11 mouse cellular contexts compared by ENCODE assay signal in genomic region chr5:130048786-130049520, GRCm38 (mm10). TPM values are rescaled to one million over a fixed set of nuclear protein-coding genes. Genes with fewer than 3 reads are reported as not detected.
DNase-seq lines count a peak whose midpoint lies in the region; ATAC-seq lines count a peak whose summit lies in the region.
"Had no signal": no experiment of that assay in that cellular context is flagged by ENCODE, and none has a peak within 500 bp of the region (broad histone marks: within the 10 kb centered on the region; RNA-seq: fewer than 3 reads in every experiment).

No protein-coding gene starts in this region.

- H3K9me3 ChIP-seq in kidney, embryonic 16.5 days (ENCODE audit: low read length) = no peaks in the 10 kb centered on the region
- H3K9me3 ChIP-seq: liver, embryonic 15.5 days; neural tube, embryonic 12.5 days had no signal

- intact Hi-C loops in heart, postnatal 10 days (cut with DNase I) = no loop called here
- intact Hi-C loops in left cerebral cortex, postnatal 25 days (cut with DNase I) = no loop called here

- H3K9ac ChIP-seq in kidney, embryonic 16.5 days (replicated peaks; ENCODE audit: low read length) = no peak overlapping the region; the same call in 1 of the 2 replicates
- H3K9ac ChIP-seq: liver, embryonic 15.5 days; neural tube, embryonic 12.5 days had no signal

- peak overlapping the region; percentile 39; the same call in 1 of the 2 replicates for H3K27ac ChIP-seq in kidney, embryonic 16.5 days (ENCODE audit: low read length)
- H3K27ac ChIP-seq: liver, embryonic 15.5 days; neural tube, embryonic 12.5 days had no signal

- no peak overlapping the region for H3K4me2 ChIP-seq in kidney, embryonic 16.5 days (replicated peaks; ENCODE audit: low read depth, low read length)
- H3K4me2 ChIP-seq: liver, embryonic 15.5 days; neural tube, embryonic 12.5 days had no signal

- peak; percentile 39; the same call in 1 of the 2 replicates for ATAC-seq in kidney, embryonic 16.5 days (ENCODE audit: low FRiP score, low TSS enrichment)
- ATAC-seq: inflammation-experienced regulatory T-cells, adult 6 months had no signal

- DNase-seq in kidney, adult 9 months = no peak
- peak; percentile 36 for DNase-seq in gastrocnemius, adult 18-20 months (ENCODE audit: low spot score)
- peak; percentile 70 to 71 for DNase-seq in heart, postnatal 10 days
- DNase-seq in retina, embryonic 14.5 days (ENCODE audit: low spot score) = peak; percentile 25
- DNase-seq in natural killer cell, adult 2 months (ENCODE audit: low spot score in 2 of 2) = no peak
- no peak for DNase-seq in left cerebral cortex, postnatal 25 days (ENCODE audit: low spot score in 2 of 2)
- DNase-seq: thymus, adult 18-20 months had no signal

- H3K4me1 ChIP-seq in kidney, embryonic 16.5 days (ENCODE audit: insufficient read depth, low read length) = no peaks in the 10 kb centered on the region; the same call in 1 of the 2 replicates
- H3K4me1 ChIP-seq: neural tube, embryonic 12.5 days had no signal

- H3K36me3 ChIP-seq in kidney, embryonic 16.5 days (ENCODE audit: insufficient read depth, low read length) = peaks cover 19% of the 10 kb centered on the region

- WGBS in kidney, embryonic 16.5 days = 66% methylated on average over 15 of the region's 15 CpGs

- H3K27me3 ChIP-seq in kidney, embryonic 16.5 days (ENCODE audit: insufficient read depth, low read length) = no peaks in the 10 kb centered on the region
- H3K27me3 ChIP-seq: liver, embryonic 15.5 days; neural tube, embryonic 12.5 days had no signal

- H3K4me3 ChIP-seq in kidney, embryonic 16.5 days (ENCODE audit: low read length) = no peak overlapping the region
- H3K4me3 ChIP-seq: liver, embryonic 15.5 days; neural tube, embryonic 12.5 days had no signal

RNA-seq across cellular contexts. Expression of gene Crcp, which starts 19.9 kb away (rescaled TPM):
- 43.7 and 46.2 TPM in 2 replicates for polyA plus RNA-seq in kidney, embryonic 16.5 days (2015; fragmentation: Nextera tagmentation; extraction: Ambion mirVana)
- 10 to 100 TPM; 19.3 to 20.3 TPM for total RNA-seq in gastrocnemius, adult 18-20 months (2021)
- 10 to 100 TPM; 14.9 to 15.1 TPM for total RNA-seq in heart, postnatal 10 days (2021)
- 10 to 100 TPM; 29.7 to 30.7 TPM for total RNA-seq in left cerebral cortex, postnatal 25 days (2021)

RNA-seq across cellular contexts. Expression of gene Asl, which starts 19.9 kb away (rescaled TPM):
- 59.2 and 73.9 TPM in 2 replicates for polyA plus RNA-seq in kidney, embryonic 16.5 days (2015; fragmentation: Nextera tagmentation; extraction: Ambion mirVana)
- 10 to 100 TPM in 1 of 2 experiments, 1 to 10 TPM in 1; 8.8 to 12.4 TPM for total RNA-seq in gastrocnemius, adult 18-20 months (2021)
- 10 to 100 TPM in 1 of 2 experiments, 1 to 10 TPM in 1; 9.6 to 10.0 TPM for total RNA-seq in heart, postnatal 10 days (2021)
- total RNA-seq in left cerebral cortex, postnatal 25 days (2021) = 10 to 100 TPM; 18.8 to 19.0 TPM

RNA-seq across cellular contexts. Expression of gene Tpst1, which starts 24.2 kb away (rescaled TPM):
- 67.7 and 70.1 TPM in 2 replicates for polyA plus RNA-seq in kidney, embryonic 16.5 days (2015; fragmentation: Nextera tagmentation; extraction: Ambion mirVana)
- 1 to 10 TPM; 3.3 to 4.1 TPM for total RNA-seq in gastrocnemius, adult 18-20 months (2021)
- 10 to 100 TPM; 22.5 to 24.8 TPM for total RNA-seq in heart, postnatal 10 days (2021)
- 10 to 100 TPM; 33.3 to 34.1 TPM for total RNA-seq in left cerebral cortex, postnatal 25 days (2021)

RNA-seq across cellular contexts. Expression of gene Gusb, which starts 46.1 kb away (rescaled TPM):
- polyA plus RNA-seq in kidney, embryonic 16.5 days (2015; fragmentation: Nextera tagmentation; extraction: Ambion mirVana) = 55.0 and 59.4 TPM in 2 replicates
- total RNA-seq in gastrocnemius, adult 18-20 months (2021) = 1 to 10 TPM; 7.4 to 8.1 TPM
- total RNA-seq in heart, postnatal 10 days (2021) = 10 to 100 TPM; 24.5 to 25.4 TPM
- 10 to 100 TPM; 11.4 to 11.5 TPM for total RNA-seq in left cerebral cortex, postnatal 25 days (2021)

Comparison
In these comparisons a context has a peak if more than half of its experiments do, and no peak if none do; other contexts are left out.
1. DNase-seq: peak in gastrocnemius, adult 18-20 months (single experiment), heart, postnatal 10 days (2 of 2) and retina, embryonic 14.5 days (single experiment); none in kidney, adult 9 months (single experiment), natural killer cell, adult 2 months (0 of 2) and left cerebral cortex, postnatal 25 days (0 of 2).
2. RNA of gene Tpst1, which starts 24.2 kb away (total RNA-seq): 33.3 to 34.1 TPM in left cerebral cortex, postnatal 25 days and 22.5 to 24.8 TPM in heart, postnatal 10 days; 3.3 to 4.1 TPM in gastrocnemius, adult 18-20 months; every median in the first group is over 4 times any median in the second.